Mouse (Mus musculus): ENCODE results near the gene Jmjd1c.
A peak's percentile ranks its signal among the peaks of the same experiment; 100 is the strongest.

Gene Jmjd1c

GRCm38 (mm10) chr10:67095798-67096620 lies at the start of gene Jmjd1c:
Gene Jmjd1c, plus strand, starts transcription at chr10:67096125.
- peak; percentile 88 to 91 for DNase-seq

- no peak for DNase-seq
Measured at GRCm38 (mm10) chr10:67047712-67048645, 47.9 kb upstream of the Jmjd1c start.

DNA sequence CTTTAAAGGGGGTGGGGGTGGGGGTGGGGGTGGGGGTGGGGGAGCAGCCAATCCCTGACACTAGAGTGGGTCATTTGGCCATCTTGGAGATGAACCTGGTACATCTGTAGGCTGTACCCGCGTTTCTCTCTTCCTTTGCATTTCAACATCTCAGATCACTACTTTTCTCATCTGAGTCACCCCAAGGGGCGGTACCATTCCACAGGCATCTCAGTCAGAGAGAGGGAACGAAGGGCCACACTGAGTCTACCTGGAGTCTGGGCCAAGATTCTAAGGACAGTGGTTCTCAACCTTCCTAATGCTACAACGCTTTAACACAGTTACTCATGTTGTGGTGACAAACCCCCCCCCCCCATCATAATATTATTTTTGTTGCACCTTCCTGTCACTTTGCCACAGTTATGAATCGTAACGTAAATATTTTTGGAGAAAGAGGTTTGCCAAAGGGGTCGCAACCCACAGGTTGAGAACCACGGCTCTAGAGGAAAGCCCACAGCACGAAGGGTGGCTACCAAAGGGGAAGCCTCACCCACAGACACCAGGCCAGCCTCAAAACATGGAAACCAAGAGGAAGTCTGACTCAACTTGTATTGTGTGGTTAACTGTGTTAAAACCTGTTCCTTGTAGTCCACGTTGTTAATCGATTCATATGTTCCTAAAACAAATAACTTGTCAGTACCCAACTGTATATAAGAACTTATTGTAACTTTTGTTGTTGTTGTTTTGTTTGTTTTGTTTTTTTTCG lies 46.9 kb upstream of the Jmjd1c start:
- DNase-seq: no peak

- DNase-seq: no peak
Measured at GRCm38 (mm10) chr10:67049621-67050020, 46.3 kb upstream of the Jmjd1c start.

GRCm38 (mm10) chr10:67050766-67051165 lies 45.2 kb upstream of the Jmjd1c start:
- DNase-seq: no peak

DNA sequence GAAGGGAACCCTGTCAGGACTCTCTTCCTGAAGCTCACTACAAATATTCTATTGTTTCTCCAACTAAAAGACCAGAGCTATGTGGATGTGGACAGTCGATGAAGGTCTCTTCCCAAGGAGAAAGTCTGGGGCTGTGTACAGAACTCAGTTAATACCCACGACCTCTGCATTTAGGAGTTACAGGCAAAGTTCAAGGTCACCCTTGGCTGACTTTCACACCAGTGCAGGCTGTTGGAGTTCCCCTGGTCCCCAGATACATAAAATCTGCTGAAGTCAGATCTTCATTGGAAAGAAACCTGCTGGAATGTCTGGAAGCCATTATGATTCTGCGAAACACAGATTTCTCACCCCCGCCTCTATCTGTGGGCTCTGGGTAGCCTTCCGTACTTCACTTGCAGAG lies 44.5 kb upstream of the Jmjd1c start:
- DNase-seq: no peak

GRCm38 (mm10) chr10:67052429-67052828 lies 43.5 kb upstream of the Jmjd1c start:
- no peak for DNase-seq

DNA sequence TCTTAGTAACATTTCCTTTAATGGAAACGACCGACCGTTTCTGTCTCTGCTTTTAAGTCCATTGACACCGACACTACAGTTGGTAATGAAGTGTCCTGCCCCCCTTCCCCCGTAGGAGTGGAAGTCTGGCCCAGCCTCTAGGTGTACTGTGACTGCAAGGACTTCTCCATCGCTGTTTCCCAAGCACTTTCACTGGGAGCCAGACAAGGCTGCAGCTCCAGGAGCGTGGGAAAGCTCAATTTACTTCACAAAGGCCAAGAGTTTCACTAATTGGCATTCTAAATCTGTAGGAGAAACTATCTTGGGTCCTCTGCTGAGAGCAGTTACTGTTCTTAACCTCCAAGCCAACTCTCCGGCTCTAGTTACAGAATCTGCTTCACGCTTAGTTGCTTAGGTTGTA lies 42.5 kb upstream of the Jmjd1c start:
- no peak for DNase-seq

DNA sequence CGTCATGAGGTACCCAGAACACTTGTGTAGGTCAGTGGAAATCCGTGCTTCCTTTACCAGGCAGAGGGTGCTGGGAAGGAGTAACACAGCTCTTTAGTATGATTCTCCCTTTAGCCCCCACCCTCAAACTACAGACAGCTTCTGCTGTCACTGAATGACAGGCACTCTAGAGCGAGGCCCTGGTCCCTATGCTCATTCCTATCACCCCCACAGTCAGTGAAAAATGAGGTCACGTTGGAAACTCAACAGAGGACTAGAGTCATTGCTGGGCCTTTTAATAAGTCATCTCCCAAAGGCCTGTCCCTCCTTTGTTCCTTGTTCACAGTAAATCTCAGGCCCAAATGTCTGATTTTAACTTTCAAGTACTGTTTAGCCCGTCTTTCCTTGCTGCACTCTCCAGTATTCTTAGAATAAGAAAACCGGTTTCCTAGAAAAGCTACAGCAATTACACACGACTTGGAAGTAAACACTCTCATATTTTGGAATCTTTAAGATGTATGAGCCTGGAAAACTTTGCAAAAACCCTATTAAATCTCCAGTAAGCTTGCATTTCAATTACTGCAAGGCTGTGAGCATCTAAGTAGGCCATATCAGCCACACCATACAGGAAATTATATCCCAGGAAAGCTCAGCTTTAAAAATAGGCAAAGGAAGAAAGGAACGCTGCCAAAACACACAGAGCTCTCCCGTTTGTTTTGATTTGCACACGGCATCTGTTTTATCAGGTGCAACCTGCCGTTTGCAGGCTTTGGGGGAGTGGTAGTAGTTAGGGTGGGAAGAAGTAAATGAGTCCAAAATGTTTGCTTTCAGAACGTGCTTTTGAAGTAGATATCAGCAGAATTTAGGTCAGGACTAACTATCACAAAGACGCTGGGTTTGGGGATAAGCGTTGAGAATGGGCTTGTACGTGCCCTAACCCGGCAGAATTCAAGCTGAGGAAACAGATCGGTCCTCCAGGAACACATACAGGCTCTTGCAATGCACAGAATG lies 39.8 kb upstream of the Jmjd1c start:
- DNase-seq: peak; percentile 74 to 80

GRCm38 (mm10) chr10:67057208-67057607 lies 38.7 kb upstream of the Jmjd1c start:
- no peak for DNase-seq

DNA sequence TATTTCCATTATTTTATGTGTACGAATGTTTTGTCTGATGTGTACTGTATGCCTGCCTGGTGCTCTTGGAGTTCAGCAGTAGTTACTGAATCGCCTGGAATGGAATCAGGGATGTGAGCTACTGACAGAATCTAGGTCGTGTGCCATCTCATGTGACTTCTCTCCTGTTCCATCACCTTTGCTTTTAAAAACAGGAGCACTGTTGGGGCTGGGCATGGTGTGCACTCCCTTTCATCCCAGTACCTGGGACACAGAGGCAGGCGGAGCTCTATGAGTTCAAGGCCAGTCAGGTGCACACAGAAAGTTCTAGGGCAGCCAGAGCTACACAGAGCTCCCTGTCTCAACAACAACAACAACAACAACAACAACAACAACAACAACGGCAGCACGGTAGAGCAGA lies 38.2 kb upstream of the Jmjd1c start:
- peak in 1 of 2 experiments; percentile 44 for DNase-seq

GRCm38 (mm10) chr10:67058297-67058696 lies 37.6 kb upstream of the Jmjd1c start:
- DNase-seq: peak; percentile 82 to 87

DNA sequence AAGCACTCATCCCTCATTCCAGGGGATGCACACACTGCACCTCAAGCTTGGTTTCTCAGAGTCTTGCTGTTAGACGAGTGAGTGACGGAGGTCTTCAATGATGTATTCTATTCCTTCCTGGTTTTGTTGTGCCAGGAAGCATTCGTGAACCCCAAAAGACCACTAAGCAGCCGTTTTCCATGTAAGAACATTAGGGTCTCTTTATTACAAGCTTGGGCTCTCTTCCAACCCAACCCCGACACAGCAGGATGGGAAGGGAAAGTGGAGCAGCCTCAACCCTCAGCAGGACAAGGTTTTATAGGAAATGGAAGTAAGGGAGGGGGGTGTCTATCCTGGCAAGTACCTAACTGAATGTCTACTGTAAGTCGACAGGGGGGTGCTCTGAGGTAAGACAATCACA lies 37.2 kb upstream of the Jmjd1c start:
- no peak for DNase-seq

DNA sequence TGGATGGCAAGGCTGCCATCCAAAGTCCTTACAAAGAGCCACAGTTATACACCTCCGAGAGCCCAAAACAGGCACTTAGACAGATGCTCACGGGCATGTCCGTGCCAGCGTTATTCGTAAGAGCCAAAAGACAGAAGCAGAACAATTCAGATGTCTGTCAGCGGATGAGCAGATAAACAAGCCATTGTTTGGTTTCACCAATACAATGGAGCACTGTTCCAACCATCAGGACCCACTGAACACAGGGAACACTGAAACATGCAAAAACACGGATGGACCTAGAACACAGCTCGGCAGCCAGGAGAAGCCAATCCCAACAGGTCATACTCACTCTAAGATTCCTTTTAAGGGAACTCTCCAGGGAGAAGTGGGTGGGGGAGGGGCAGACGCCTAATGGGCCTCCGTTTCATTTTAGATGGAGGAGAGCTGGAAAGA lies 34.5 kb upstream of the Jmjd1c start:
- peak in 1 of 2 experiments; percentile 50 for DNase-seq

DNA sequence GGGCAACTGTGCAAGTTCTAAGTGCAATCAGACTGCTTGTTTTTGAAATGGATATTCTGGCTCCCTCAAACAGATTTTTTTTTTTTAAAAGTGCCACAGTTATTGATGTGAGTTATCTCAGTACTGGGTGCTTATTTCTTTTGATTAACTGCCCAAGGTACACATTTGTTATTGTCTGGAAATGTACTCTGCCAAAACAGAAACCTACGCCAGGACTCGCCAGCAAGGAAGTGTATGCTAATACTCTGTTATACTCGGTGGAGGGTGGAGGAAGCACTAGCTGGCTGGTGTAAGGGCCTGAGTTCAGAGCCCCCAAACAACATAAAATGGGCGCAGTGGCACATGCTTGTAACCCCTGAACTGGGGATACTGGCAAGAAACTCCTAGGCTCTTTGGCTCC lies 34.1 kb upstream of the Jmjd1c start:
- peak in 1 of 2 experiments; percentile 41 for DNase-seq

GRCm38 (mm10) chr10:67065277-67065887 lies 30.5 kb upstream of the Jmjd1c start:
- DNase-seq: no peak

DNA sequence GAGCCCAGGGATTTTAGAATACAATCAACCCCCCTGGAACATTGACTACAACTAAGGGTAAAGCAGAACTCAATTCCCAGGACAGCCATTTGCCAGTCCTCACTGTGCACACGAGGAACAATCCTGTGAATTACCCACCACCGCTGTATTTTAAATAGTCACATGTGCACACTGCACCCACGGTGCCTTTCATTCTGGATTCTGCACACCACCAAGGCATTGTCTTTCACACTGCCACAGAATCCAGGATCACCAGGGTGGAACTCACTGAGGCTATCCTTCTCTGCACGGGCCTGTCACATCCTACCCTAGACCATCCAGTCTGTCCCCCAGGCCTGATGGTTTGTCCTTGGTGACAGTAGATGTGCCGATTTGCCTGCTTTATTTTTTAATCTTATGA lies 30.0 kb upstream of the Jmjd1c start:
- no peak for DNase-seq

DNA sequence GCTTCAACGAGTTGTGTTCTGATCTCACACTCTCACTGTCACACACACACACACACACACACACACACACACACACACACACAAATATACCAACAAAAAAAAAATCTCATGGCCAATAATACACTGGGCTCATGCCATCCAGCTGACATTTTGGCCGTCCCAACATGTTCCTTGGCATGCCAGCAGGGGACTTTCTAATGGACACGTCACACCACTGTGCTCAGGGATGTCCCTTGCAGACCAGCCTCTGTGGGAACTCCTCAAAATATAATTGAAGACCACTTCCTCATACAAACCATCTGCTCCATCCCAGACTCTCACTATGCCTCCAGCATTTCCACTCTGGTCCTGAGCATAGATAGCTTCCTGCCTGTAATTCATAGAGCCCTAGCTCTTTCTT lies 29.5 kb upstream of the Jmjd1c start:
- no peak for DNase-seq

DNA sequence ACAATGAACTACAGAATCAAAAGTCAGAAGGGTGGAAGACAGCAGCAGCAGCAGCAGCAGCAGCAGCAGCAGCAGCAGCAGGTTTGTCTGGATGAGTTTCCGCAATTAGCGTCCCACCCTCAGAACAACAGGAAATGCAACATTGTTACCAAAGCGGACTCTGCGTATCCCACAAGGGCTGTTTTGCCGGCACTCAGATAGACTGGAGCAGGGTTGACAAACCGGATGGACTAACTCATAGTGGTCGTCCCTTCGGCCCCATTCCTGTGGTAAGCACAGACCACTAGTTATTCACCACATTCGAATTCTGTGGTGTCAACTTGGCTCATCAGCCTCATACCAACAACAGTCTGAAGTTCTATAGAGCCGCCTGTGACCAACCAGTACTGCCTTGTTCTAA lies 26.9 kb upstream of the Jmjd1c start:
- DNase-seq: no peak

GRCm38 (mm10) chr10:67071389-67071788 lies 24.5 kb upstream of the Jmjd1c start:
- no peak for DNase-seq

DNA sequence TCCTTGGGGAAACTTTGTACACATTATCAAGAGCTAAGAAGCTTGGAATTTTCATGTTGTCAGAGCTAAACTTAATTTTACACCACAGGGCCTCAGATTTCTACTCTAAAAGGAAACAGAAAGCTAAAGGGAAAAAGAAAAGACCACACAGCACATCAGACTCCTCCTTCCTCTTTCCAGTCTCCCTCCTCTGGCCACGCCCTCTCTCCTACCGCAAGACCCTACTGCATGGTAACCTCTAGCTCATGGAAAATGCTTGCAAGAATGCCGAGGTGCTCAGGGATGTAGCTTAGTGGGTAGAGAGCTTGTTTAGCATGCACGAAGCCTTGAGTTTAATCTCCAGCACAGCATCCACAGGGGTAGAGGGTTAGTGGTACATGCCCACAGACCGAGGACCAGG lies 24.0 kb upstream of the Jmjd1c start:
- no peak for DNase-seq

Measured in cerebellum, adult 18-20 months (tissue).